Mouse (Mus musculus) lung, adult 10 weeks (tissue): Measurements from ENCODE around the gene Mrpl45. TPM values are rescaled to one million over a fixed set of nuclear protein-coding genes. Genes with fewer than 3 reads are reported as not detected.

Experiments
- polyA plus RNA-seq: library from polyadenylated mRNA; stranded (reverse); fragments of 350-450 nt; fragmentation: Illumina TruSeq; extraction: RNeasy Lipid Tissue Mini Kit (QIAGEN cat#74804); gene quantifications from one replicate; pipeline ENCODE4 v1.2.3, GENCODE M21; 2014; ENCODE audit warnings: low read depth, low replicate concordance; ENCODE audit not compliant: insufficient read depth

Mrpl45 gene
- 11.5 TPM for polyA plus RNA-seq

DNA sequence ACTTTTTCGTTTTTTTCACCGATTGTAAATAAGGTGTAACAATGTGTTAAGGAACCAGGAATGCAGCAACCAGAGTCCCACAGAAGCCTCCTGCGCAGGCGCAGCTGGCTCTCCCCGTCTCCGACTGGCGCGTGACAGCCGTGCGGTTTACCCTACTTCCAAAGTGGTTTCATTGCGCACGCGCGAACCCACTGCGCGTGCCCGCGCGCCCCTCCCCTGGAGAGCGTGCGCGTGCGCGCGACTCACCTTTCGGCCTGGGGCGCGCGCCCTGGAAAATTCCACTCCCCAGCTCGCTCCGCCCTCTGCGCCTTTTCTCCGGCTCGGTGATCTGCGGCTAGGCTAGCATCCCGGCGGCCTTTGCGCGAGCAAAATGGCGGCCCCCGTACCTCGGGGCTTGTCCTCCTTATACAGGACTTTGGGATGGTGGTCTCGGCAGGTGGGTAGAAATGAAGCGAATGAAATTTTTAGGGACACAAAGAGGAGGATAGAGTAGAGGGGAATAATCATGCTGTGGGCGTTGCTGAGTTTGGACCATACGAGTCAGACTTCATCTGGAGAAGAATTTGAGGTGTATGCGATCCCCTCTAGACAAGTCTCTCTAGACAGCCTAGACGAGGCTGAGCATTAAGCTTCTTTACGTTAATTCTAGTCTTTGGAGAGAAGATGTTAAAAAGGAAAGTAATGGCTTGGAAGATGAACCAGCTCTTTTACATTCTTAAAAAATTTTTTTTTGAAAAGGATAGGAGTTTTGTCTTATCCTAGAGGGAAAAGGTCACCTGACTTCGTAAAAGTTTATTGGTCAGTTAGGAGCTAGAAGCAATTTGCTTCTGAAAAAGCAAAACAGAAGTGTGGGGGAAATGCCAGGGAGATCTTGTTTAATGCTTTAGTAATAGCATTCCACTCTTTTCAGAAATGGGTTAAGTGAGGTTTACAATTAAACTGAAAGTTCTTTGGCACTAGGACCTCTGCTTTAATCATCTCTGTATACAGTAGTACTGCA is at the start of gene Mrpl45:
Gene Mrpl45 (plus strand): TSS at position 213 of the 1,000 bp plus-strand sequence.

DNA sequence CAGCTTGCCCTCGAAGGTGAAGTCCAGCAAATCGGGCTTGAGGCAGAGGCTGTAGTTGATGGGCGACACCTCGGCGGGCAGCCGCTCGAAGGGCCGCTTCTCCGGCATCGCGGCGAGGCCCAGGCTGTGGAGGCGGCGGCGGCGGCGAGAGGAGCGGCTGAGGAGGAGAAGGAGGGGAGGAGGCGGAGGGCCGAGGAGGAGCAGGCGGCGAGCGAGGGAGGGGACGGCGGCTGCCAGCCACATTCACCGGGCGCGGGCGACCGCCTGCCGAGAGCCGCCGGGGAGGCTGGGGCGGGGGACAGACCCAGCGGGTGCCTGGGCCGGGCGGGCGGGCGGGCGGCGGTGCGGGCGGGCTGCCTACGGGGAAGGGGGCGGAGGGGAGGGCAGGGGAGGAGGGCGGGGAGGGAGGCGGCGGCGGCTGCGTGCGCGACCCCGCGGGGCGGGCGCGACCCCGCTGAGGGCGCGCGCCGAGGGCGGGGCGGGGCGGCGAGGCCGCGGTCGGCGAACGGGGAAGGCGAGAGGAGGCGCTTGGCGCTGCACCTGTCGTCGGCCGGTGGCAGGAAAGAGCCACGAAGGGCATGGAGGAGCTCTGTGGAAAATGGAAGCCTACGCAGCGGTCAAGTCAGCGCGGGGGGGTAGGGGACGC is 35.2 kb upstream of the Mrpl45 start, which contains the start of gene Npepps:
Gene Npepps (minus strand): TSS at position 423 of the 646 bp plus-strand sequence.

DNA sequence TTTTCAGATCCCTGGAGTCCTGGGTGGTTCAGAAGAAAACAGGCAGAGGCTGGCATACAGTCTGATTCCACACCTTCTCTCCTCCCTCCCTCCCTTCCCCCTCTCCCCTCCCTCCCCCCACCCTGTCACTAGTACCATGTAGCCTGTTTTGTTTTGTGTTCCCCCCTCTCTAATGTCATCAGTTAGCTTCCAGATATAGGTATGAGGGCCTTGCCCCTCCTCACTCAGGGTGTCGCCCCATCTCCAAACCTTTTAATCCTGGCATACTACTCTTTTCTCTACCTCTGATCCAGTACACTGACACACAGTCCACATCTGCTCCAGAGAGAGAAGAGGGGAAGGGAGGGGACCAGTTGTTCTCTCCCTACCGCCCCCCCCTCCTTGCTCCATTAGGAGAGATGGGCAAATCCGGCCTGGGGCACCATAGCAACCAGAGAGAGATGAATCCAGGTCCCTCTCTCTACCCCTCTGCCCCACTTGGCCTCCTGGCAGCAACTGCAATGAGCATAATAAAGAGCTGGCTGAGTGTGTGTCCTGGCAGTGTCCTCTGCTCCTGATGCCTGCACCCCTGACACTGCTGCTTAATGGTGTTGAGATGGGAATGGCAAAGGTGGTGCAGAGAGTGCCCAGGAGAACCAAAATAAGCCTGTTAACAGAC is 36.6 kb downstream of the Mrpl45 start, which contains the start of gene Gpr179:
Gene Gpr179 (minus strand): TSS at position 51 of the 658 bp plus-strand sequence.

DNA sequence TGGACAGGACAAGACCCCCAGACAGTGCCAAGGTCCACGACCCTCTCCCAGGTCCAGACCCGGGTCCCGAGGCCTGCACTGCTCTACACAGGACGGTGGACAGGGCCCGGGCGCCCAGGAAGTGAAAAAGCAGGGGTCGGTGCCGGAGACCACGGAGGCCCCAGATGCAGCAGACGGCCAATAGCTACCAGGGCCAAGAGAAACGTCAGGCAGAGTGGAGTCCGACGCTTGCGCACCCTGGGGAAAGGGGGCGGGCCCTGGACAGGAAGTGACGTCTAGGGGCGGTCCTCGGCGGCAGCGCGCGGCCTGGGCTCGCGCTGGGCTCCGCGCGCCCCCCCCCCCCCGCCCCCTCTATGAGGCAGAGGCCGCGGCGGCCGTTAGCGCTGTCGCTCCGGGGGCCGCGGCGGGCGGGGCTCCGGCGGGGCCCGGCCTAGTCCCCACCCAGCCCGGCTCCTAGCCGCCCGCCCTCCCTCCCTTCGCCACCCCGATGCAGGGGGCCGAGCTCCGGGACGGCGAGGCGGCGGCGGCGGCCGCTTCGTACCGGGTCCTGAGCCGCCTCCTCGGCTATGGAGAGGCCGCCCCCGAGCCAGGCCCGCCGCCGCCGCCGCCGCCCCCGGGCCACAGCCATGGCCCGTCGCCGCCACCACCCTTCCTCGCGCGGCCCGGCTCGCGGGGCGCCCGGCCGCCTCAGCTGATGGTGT is 46.6 kb downstream of the Mrpl45 start, which contains the start of gene Socs7:
Gene Socs7 (plus strand): TSS at position 604 of the 701 bp plus-strand sequence.

Other genes starting within 250 kb of the Mrpl45 start
- gene Tbx21, start 200.4 kb upstream of the Mrpl45 start, polyA plus RNA-seq, result 1.2 TPM
- 20.8 TPM for gene Tbkbp1, start 164.2 kb upstream of the Mrpl45 start, polyA plus RNA-seq
- 32.2 TPM for gene Kpnb1, start 127.8 kb upstream of the Mrpl45 start, polyA plus RNA-seq
- gene Npepps, start 35.1 kb upstream of the Mrpl45 start, polyA plus RNA-seq, result 19.3 TPM
- 0.22 TPM for gene Gpr179, start 36.4 kb downstream of the Mrpl45 start, polyA plus RNA-seq
- 5.8 TPM for gene Socs7, start 46.8 kb downstream of the Mrpl45 start, polyA plus RNA-seq
- 23.8 TPM for gene Arhgap23, start 99.8 kb downstream of the Mrpl45 start, polyA plus RNA-seq
- gene 4933428G20Rik, start 184.6 kb downstream of the Mrpl45 start, polyA plus RNA-seq, result not detected